Mouse (Mus musculus): Measurements from ENCODE around the gene Otc. TPM values are rescaled to one million over a fixed set of nuclear protein-coding genes. Genes with fewer than 3 reads are reported as not detected.

Gene Otc
- not detected for total RNA-seq (2021)

DNA sequence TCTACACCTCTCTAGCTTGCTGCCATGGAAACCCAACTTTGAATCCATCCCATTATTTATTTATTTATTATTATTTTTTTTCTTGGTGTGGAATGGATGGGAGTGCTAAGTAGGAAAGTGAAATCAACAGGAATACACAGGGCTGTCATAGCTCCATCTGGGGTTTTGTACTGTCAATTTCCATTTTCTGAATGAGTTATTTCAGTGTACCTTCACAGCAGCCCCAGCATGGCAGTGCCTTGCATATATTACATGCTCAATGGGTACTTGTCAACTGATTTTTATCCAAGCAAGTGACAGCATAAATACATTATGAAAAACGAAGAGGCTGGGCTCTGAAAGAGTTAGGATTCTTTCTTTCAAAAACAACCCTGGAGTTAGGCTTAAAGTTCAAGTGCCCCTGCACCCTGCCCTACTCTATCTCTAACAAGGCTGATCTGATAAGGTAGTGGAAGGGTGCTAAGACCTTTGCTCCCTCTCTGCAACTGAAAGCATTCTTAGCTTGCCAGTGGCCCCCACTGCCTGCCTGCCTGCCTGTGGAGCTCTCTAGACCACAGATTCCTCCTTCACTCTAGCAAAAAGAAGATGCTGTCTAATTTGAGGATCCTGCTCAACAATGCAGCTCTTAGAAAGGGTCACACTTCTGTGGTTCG is at the start of gene Otc:
Otc (plus strand) TSS at position 454 of the 653 bp plus-strand sequence.
- DNase-seq, result no peak

DNA sequence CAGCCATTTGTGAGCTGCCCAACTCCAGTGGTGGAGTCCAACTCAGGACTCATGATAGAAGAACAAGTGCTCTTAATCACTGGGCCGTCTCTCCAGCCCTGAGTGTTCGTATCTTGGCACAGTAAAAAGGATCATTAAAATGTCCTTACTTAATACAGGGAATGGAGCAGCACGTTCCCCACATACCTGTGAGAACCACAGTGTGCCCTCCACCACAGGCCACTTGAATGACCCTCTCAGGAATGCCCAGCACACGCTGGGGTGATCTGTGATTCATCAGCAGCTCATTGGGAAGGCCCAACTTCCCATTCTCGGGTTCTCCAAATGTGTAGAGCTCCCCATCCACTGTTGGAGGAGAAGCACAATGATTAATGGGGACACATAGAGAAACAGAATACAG is 46.2 kb upstream of the Otc start:
- no peak for DNase-seq

DNA sequence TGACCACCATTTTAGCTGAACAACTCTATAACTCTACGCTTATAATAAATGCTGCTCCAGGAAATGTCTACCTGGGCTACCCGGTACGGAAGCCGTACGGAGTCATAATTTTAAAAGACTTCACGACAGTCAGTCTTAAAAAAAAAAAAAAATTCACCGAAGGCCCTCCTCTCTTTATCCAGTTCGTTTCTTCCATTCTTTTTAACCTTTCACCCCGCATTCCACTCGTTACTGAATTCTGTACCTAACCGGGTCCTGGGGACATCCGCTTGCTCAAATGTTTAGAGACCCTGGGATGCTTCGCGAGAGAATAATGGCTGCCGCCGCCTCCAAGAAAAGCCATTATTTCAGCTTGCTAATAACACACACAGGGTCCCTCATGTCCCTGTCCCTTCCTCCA is 36.1 kb upstream of the Otc start:
- DNase-seq, result no peak

DNA sequence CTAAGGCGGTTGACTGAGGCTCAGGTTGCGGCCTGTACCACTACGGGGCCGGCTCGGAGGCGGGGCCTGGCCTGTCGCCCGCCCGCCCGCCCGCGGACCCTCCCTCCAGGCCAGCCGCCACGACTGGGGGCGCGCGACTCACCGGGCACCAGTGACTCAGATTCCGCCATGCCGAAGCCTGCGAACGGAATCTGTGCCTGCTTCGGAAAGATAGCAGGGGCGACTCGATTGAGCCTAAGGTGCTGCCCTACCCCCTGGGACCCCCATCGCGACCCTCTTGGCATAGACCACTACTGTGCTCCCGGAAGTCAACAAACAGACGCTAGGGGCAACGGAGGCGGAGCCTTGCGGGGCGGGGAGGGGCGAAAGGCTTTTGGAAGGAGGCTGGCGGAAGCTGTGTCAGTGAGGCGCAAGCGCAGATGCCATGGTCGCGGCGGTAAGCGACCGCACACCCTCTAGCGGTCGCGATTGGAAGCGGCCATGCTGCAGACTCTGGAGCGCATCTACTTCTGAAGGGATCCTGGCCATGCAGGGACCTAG is 35.6 kb upstream of the Otc start, which contains the start of gene Rpgr:
Rpgr (minus strand) TSS at position 511 of the 540 bp plus-strand sequence.
- DNase-seq, result peak; percentile 86 to 87

DNA sequence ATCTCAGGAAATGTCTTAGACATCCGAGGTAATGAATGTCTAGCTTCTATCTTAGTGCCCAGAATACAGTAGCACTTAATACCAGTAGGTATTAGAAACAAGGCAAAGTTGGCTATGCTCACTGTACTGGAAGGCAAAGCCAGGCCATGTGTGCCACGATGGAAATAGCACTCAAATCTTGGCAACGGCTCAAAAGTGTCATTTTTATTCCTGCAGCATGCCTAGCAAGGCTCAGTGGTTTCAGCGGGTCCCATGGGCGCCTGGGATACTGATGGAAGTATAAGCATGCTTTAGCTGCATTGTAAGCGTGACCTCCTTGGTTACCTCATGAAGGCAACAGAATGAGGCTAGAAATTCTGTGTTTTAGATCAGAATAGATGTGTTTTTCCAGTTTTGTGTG is 32.8 kb upstream of the Otc start:
- no peak for DNase-seq

DNA sequence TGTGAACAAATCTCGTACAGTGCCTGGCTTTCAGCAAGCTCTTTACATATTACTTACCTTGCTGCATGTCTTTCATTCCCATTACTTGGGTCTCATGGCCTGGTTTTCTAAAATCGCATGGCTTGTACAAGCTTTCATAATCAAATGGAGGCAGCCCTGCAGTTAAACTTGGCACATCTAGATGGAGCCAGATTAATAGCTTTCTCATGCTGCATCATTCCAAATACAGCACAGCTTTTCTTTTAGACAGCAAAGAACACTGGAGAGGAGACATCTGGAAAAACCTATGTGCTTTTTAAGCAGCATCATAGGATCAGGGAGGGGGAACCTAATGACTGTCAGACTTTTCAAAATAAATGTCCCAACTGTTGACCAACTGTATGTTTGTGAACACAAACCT is 19.1 kb upstream of the Otc start:
- DNase-seq, result no peak

DNA sequence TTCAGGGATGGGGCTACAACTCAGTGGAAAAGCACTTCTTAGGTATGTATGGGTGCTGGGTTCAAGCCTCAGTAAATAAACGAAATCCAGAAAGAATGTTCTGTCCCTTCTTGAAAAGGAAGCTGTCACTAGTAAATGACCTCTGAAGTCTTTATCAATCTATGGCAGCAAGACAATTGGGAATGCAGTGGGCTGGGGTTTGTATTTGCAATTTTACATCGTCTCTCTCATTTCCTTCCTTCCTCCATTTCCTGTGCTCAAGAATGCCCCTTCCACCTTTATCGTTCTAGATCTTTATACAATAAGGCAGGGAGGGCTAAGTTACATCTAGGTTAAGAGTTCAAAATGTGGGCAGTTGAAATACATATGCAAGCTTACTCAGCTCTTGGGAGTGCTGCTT is 17.5 kb upstream of the Otc start:
- DNase-seq, result no peak

DNA sequence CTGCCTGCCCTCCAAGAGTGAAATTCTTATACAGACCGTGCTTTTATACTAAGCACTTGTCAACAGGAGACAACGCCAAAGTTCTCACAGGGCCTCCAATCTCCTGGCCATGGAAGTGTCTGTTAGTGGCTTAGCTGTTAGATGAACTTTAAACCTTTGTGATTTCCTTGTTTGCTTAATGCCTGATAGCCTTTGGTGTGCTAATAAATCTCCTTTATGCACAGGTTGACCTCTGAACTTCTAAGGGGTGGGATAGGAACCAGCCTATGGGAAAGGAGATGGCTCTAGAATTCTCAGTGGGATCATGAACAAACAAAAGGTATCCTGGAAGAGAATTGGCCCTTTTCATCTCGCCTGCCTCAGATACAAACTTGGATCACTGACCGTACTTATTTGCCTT is 12.6 kb upstream of the Otc start:
- no peak for DNase-seq

DNA sequence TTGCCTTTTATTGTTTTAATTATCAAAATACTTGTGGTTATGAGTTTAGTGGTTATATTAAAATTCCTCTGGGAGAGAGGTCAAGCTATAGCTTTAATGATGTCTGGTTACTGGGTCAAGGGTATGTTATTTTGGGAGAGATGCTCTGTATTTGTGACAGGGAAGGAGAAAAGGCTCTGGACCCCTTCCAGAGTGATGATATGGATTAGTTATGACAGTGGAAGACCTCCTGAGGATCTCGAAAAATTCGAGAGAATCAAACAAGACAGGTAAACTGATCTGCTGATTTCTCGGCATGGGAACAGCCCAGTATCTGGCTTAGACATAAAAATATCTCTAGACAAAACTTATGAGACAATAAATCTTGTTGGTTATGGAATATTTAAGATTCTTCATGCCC is 8.2 kb upstream of the Otc start:
- DNase-seq, result no peak

DNA sequence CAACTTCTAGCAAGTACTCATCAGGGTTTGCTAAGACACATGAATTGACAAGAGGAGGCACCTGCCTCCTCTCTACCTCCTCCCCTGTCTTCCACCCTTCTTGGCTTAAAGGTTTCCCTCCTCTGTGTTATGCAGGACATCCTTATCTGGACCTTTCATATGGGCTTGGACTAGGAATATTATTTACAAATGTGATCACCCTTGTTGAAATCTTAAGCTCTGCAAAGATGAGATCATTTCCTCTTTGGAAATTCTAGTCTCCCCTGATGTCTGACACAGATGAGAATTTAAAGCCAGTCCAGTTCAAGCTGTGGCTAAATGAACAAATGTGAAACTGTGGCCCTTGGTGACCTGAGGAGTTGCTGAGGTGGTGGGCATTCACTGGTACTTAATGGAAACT is 748 bp upstream of the Otc start:
- DNase-seq, result no peak

DNA sequence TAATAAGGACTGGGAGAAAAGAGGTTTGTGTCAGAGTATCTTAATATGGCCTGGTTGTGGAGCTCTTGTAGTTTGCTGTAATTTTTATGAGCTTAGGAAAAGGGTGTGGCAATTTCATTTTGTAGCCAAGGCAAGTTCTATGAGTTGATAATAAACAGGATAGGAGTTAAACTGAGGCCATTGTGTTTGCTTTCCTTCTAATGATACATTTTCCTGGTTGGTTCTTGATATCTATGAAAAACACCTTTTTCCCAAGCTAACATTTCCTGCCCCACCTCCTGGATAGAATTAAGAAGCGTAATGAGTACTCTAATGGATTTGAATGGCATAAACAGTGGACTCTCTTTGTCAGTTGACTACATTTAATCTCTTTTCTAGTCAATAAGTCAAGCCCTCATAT is 5.7 kb downstream of the Otc start:
- DNase-seq, result no peak

DNA sequence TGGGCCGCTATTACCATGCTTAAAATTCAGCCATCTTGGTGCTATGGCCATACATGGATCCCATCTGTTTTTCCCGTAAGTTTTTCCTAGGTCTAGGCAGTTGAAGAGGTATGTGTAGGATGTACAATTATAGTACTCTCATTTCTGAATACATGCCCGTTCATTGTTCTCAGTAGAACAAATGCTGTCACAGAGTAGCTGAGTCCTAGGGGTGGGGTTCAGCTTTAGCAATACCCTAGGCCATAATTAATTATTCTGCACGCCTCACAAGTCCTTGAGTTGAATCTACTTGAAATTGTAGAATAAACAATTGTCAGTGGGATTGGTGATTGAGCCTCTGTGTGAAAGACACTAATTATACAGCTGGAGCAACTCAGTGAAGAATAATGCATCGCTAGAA is 6.2 kb downstream of the Otc start:
- no peak for DNase-seq

DNA sequence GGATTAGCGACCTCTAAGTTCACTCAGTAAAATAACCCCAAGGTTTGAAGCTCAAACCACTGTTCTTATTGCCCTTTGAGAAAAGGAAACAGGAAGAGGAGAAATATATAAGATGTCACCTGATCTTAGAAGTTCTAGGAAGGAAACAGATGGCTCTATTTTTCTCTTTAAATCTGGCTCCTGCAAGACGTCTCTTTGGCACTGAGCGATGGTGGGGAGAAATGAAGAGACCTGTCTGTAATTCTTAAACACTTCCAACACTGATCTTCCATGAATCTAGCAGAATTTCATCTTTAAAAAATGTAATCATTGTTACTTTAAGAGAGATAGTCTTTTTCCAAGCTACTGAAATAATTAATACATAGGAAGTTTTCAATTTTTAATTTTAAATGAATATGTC is 16.2 kb downstream of the Otc start:
- no peak for DNase-seq

DNA sequence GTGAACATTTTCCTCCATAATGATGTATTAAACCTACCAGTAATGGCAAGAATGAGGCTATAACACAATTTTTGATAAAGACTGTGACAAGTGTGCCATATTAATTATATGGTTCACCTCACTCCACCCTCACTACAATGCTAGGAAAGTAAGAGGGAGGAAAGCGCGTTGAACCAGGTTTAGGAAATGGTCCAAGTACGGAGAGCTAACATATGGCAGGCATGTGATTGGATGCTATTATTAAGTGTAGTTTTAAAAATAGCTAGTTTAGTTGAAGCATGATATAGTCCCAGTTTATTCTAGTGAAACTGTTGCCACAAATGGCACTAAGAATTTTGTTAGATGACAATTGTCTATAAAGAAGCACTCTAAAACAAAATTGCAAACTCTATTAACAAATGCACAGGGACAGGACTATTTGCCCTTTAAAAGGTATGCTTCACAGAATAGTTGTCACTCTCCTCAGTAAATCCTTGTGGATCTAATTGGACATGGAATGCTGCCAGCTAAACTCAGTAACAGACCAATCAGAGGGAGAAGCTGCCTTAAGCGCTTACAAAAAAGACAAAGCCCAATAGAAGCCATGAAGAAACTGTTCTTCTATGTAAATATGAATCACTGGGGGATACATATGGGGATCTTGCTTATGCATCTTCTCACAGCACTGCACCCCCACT is 16.8 kb downstream of the Otc start:
- no peak for DNase-seq

DNA sequence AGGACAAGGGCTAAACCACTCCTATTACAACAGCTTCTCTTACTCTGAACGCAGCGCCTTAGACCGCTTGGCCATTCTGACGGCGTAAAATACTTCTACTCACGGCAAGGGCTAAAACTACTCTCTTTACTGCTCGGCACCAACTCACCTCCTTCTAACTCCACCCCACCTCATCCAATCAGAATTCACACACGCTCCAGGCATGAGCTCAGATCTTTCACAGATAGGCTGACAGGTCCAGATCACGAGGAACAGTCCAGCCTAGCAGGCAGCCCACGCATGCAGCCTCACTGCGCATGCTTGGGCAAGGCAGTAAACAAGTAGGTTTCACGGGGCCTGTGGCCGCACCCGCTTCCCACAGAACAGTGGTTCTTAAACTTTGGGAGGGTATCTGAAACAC is 45.2 kb downstream of the Otc start:
- DNase-seq, result no peak

DNA sequence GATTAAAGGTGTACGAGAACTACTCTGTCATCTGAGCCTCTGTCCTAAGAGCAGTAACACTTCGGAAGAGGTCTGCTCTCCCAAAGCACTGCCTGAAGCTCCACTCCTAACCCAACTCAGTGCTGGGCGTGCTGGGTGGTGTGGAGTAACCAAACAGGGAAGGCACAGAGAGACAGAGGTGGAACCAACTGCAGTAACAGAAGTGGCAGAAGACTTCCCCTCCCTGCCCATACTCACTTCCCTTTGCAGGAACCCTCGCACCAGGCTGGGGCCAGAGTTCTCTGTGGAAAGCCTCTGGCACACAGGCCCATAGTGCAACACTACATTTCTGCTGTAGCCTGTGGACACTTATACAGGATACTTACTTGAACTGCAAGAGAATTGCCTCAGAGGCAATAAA is 66.1 kb downstream of the Otc start:
- no peak for DNase-seq

DNA sequence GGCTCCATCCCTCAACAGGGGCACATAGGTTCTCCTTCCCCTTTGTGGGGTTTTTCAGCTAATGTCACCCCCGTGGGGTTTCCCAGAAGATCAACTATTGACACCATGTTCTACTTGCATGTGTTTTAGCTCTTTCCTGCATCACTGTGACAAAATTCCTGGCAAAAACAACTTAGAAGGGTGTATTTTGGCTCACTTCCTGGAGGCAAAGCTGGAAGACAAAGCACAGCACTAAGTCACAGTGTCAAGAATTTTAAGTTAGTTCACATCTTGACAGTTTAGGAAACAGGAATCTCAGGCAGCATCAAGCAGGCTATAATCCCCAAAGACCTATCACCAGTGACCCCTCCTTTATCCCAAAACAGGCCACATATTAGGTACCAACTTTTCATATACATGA is 78.1 kb downstream of the Otc start:
- DNase-seq, result no peak

DNA sequence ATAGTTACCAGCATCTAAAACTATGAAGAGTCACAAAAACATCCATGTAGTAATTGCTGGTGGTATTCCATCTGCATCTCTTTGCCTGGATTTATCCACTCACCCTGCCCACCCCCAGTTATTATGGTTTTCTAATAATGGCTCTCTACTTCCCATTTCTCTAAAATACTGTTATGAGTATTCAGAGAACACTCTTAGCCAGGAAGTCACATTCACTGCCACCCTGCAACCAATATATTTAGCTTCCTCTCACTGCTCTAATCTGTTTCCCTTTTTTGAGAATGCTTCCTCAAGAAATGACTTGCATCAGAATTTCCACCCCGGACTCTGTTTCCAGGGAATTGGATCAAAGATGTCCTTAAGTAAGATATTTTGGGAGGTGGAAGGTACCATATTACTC is 79.6 kb downstream of the Otc start:
- DNase-seq, result no peak

DNA sequence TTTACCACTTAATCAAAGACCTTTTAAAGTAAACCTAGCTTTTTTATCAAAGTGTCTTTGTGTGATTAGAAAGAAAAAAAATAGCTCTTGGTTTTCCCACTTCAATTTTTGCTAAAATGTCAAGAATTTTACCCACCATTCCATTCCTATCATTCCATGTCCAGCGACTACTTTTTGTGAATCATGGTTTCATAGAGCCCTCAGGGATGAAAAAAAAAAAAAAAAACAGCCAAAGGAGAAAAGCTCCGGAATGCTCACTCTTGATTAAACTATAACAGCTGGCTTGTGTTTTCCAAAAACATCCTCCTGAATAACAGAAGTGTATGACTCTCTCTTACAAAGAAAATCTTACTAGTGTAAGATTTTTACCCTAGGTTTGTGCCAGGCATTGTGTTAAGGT is 84.7 kb downstream of the Otc start:
- DNase-seq, result no peak

DNA sequence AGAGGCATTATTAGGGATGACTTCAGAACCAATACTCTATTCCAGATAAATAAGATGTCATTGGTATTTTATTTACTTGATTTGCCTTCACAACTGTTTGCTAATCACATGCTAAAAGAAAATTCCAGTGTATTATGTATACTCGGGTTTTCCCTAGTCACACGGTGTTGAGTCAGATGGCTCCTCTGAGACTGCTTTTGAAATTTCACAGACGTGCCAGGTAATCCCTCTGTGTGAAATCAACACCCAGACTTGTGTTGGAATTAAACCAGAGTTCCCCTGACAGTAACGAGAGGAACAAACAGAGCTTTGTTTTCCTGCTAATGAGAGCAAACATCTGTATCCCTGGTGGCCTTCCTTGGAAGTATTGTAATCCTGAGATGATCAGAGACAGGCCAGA is 103.8 kb downstream of the Otc start:
- DNase-seq, result no peak
